Mouse (Mus musculus) ES-E14 (cell line): ENCODE measurements around the gene Cbl.
"Not testable (repeated sequence)": the region's sequence is repeated elsewhere in the genome, so short reads cannot be mapped to it uniquely, and the experiment has no call there.

Source experiments
- CHD2 ChIP-seq: IDR thresholded peaks from 2 replicates; pipeline ENCODE4 v1.6.1; 2014; ENCODE audit warnings: mild to moderate bottlenecking, low read depth, low read length, inconsistent platforms
- HCFC1 ChIP-seq: IDR thresholded peaks from 2 replicates; pipeline ENCODE4 v1.6.1; 2012; ENCODE audit warnings: low read length, inconsistent platforms, borderline replicate concordance; ENCODE audit not compliant: insufficient read depth
- MAFK ChIP-seq: IDR thresholded peaks from 2 replicates; pipeline ENCODE4 v1.6.1; 2014; ENCODE audit warnings: mild to moderate bottlenecking, low read depth, low read length, inconsistent platforms; ENCODE audit not compliant: insufficient read depth
- ZC3H11A ChIP-seq: IDR thresholded peaks from 2 replicates; pipeline ENCODE4 v1.6.1; 2012; ENCODE audit warnings: low read depth, mild to moderate bottlenecking, inconsistent platforms, low read length, borderline replicate concordance

DNA sequence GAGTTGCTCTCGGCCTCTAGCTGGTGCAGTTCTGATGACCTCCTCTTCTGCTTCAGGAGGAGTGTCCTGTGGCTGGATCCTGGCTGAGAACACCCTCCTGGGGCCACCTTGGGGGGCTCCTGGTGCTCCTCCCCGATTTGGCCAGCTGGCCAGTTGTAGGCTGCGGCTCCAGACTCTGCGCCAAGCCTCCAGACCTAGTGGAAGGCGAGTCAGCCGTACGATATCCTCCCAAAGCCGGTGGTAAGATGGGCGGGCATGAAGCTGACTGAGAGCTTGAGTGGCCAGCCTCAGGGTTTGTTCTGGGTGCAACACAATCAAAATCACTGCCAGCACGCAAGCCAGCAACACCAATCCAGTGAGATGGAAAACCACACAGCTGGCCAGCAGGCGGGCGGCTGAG is 121.9 kb downstream of the Cbl start:
- not testable (repeated sequence) for TF ChIP-seq ZC3H11A, HCFC1, CHD2, MAFK
